Mouse (Mus musculus) lung, adult 2 months (tissue): ENCODE results near the gene Gm20388. TPM values are rescaled to one million over a fixed set of nuclear protein-coding genes. Genes with fewer than 3 reads are reported as not detected.

Source experiments
- DNase-seq: peaks from one replicate; pipeline ENCODE4 v3.0.0; 2022
- H3K4me1 ChIP-seq: fragments of 200-500 bp; 2 replicates; pipeline ENCODE4 v1.6.1; 2011; ENCODE audit warnings: low read length; ENCODE audit not compliant: control insufficient read depth, insufficient read depth
- H3K4me3 ChIP-seq: fragments of 200-500 bp; replicated peaks from 2 replicates; pipeline ENCODE3; 2011; ENCODE audit warnings: low read depth, mild to moderate bottlenecking, control low read depth, low read length; ENCODE audit errors: extremely low read depth
- CTCF ChIP-seq: fragments of 200-500 bp; IDR thresholded peaks from 2 replicates; pipeline ENCODE4 v1.5.1; 2011; ENCODE audit warnings: mild to moderate bottlenecking, low read length, control low read depth; ENCODE audit not compliant: insufficient read depth
- POLR2A ChIP-seq: fragments of 200-500 bp; IDR thresholded peaks from 2 replicates; pipeline ENCODE4 v1.6.1; 2011; ENCODE audit warnings: low read depth, mild to moderate bottlenecking, control low read depth, low read length, borderline replicate concordance; ENCODE audit errors: extremely low read depth
- WGBS: fragments of 180-500 bp; shearing (Covaris S2); methylation state at CpG from one replicate; pipeline ENCODE4 v1.1.7; 2018; 5-methylcytosine and 5-hydroxymethylcytosine counted together
- polyA plus RNA-seq: library from polyadenylated mRNA; depleted of rRNA; stranded (reverse); fragments of >200 nt; gene quantifications from 2 replicates; pipeline ENCODE4 v1.2.3, GENCODE M21; 2012

Gm20388 gene
- polyA plus RNA-seq, 1 experiment: 67.8 TPM

DNA sequence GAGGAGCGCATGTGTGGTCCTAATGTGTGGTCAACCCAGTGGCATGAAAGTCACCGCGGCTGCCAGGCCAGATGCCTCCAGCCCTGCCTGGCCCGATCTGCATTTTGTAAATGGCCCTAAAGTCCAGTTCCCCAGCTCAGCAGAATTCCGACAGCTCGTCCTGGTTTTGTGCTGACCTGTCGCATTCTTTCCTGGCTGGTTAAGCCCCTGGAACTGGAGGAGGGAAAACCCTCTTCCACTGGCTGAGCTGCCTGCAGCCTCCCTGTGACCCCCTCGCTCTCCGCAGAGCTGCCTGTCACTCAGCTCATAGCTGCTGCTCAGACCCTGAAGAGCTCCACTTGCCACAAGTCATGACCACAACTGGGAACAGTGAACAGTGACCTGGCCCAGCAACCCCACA, 1369.8 kb downstream of the Gm20388 start:
- 64% methylated on average over 9 of the region's 9 CpGs for WGBS
- TF ChIP-seq POLR2A (no peak), CTCF (no peak)

DNA sequence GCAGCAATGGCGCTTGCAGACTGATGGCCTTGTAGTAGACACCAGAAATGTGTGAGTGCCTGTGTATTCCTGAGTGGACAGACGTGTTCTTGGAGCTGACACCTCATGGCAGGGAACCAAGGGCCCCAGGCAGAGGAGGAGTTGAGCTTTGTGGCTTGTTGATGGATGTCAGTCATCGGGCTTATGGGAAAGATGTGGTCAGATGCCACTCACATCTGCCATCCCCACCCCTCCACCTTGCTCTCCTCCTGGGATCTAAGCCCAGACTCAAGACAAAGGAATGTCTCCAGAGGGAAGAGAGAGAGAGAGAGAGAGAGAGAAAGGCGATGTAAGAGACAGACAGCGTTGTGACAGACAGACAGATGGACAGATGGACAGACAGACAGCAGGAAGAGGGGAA, 1378.7 kb downstream of the Gm20388 start:
- H3K4me1 ChIP-seq: no peaks in the 10 kb centered on the region
- TF ChIP-seq CTCF: no peak
- TF ChIP-seq POLR2A: no peak
- WGBS: 81% methylated on average over 5 of the region's 5 CpGs
- no peak for DNase-seq
- no peak overlapping the region for H3K4me3 ChIP-seq

More for the DNA sequence above, 1369.8 kb downstream of the Gm20388 start:
- H3K4me3 ChIP-seq: no peak overlapping the region
- H3K4me1 ChIP-seq: no peaks in the 10 kb centered on the region
- DNase-seq: no peak

DNA sequence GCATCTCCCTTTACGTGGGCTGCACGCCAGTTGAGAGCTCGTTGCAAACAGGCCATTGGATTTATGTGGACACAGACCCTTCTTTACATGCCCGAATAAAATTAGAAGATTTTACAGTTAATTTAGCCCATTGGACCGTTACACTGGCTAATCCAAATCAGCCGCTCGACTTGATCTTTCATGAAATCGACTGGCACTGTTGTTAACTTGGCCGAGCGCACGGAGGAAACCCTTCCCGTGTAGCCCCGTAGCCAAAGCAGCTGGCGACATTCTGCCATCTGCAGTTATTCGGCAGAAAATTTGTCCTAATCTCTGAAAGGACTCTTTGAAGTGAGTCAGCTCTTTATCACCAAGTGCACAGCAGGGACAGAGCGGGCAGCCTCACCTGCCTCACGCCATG, 1379.9 kb downstream of the Gm20388 start:
- 90% methylated on average over 17 of the region's 17 CpGs for WGBS
- Histone ChIP-seq H3K4me1 (no peaks in the 10 kb centered on the region), H3K4me3 (no peak overlapping the region)
- TF ChIP-seq POLR2A: no peak
- TF ChIP-seq CTCF: no peak
- DNase-seq: no peak

DNA sequence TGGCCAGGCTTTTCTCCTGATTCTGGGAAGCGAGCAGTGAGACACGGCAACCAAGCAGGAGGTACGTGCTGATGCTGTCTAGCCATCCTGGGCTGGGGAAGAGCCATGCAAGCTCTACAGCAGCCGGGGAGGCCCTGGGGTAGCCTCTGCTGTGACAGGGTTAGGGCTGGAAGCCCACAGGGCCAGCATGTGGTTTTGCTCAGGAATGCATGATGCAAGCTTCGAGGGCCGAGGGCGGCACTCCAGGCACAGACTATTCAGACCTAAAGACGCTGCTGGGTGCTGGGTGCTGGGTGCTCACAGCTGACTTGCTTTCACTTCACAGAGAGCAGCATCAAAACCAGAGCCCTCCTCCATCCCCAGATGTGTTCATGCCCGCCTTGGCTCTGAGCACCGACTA, 1382.8 kb downstream of the Gm20388 start:
- no peaks in the 10 kb centered on the region for H3K4me1 ChIP-seq
- H3K4me3 ChIP-seq: no peak overlapping the region
- DNase-seq: no peak
- TF ChIP-seq CTCF (no peak), POLR2A (no peak)
- WGBS: 84% methylated on average over 10 of the region's 10 CpGs

DNA sequence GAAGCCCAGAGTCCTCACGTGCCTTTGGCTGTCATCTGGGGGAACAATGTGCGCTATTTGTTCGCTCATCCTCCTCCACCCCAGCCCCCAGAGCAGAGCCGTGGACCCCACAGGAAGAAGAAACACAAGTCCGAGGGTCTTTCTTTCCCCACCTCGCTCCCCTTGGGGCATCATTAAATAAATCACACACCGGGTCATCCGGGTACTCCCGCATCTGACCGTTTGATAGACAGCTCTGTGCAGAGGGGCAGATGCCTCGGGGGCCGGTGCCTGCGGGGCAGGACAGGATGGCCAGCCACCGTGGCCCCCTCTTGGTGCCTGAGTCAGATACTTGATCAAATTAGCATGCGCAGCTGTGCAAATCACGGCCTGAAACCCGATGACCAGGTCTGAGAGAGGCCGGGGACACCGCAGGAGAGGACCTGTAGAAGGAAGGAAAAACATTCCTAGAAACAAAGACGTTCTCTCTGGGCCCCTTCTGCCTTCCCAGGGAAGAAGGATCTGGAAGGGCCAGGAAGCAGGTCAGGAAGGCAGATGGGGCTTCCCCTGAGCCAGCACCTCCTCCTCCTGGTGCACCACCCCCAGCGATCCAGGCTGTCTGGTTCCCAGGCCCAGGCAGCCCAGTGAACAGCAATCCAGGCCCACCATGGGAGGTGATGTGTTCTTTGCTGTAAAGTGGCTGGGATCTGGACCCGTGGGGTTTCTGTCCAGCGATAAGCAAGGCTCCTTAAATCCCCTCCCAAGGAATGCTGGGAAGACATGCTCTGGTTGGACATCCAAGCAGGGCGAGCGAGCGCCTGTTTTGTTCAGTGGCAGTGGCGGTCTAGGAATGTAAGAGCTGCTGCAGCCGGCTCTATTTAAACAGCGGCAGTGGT, 1383.8 kb downstream of the Gm20388 start:
- 43% methylated on average over 29 of the region's 29 CpGs for whole genome bisulfite sequencing
- DNase-seq: no peak
- Histone ChIP-seq H3K4me1 (no peaks in the 10 kb centered on the region), H3K4me3 (no peak overlapping the region)
- TF ChIP-seq CTCF (no peak), POLR2A (no peak)

DNA sequence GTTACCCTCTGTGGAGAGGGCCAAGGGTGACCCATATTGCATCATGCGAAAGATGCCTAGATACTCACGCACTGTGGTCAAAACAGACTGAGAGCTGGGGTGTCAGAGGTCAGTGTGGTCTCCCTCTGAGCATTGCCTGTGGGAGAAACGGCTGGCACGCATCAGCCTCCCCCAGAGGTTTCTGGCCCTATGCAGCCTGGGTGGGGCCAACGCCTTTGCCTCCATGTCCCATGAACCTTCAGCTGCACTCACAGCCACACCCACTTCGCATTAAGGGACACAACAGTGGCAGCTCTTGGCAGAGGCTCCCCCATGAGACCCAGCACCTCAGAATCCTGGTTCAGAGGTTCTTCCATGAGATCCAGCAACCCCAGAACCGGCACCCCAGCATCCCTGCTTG, 1385.4 kb downstream of the Gm20388 start:
- no peak for DNase-seq
- Histone ChIP-seq H3K4me1 (no peaks in the 10 kb centered on the region), H3K4me3 (no peak overlapping the region)
- TF ChIP-seq CTCF (no peak), POLR2A (no peak)
- WGBS: 81% methylated on average over 7 of the region's 7 CpGs

DNA sequence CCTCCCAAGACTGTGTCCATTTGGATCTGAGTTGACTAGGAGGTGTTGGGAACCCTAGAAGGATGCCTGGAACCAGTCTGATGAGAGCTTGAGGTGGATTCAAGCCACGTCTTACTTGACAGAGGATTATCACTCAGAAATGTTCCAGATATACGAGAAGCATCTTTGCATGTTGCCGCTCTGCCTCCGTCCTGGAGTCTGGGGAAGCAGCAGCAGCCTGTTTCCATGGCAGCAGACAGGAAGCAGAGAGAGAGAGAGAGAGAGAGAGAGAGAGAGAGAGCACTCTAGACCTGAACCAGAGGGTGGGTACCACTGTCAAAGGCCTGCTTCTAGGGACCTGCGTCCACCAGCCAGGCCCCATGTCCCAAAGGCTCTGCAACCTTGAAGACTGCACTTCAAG, 1386.0 kb downstream of the Gm20388 start:
- WGBS: 87% methylated on average over 5 of the region's 5 CpGs
- Histone ChIP-seq H3K4me3 (no peak overlapping the region), H3K4me1 (no peaks in the 10 kb centered on the region)
- DNase-seq: no peak
- no peak for TF ChIP-seq POLR2A
- TF ChIP-seq CTCF: no peak

DNA sequence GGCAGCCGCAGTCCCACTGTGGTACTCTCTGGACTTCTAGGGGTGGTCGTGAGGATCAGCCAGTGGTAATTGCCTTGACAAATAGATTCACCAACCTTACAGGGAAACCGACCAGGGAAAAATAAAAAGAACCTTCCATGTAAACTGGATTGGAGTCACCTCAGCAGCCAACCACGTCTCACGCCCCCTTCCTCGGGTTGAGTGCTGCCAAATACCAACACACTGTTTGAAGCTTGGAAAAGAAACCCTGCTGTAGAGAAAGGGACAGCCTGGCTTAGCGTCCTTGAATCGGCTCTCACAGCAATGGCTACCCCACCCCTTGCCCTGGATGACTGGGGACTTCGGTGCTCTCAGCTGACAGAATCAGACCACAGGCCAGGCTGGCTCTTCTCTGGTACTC, 1386.7 kb downstream of the Gm20388 start:
- 78% methylated on average over 9 of the region's 9 CpGs for WGBS
- no peaks in the 10 kb centered on the region for H3K4me1 ChIP-seq
- no peak for DNase-seq
- TF ChIP-seq CTCF: no peak
- no peak for TF ChIP-seq POLR2A
- no peak overlapping the region for H3K4me3 ChIP-seq

DNA sequence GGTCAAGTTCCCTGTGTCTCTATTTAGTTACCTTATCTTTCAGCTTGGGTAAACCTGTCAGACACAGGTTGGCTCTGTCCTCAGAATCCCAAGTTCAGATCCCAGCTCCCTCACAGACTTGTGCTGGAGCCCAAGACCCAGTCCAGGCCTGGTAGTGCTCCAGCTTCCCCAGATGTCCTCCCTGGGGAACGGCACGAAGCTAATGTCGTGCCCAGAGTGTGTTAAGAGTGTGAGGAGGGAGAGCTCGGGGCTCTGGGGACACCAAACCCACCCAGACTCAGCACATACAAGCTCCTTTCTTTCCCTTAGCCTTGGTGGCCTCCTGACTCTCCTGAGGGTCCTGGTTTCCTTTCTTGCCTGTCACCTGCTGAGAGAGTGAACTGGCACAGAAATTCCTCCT, 1389.4 kb downstream of the Gm20388 start:
- WGBS: 71% methylated on average over 4 of the region's 4 CpGs
- no peaks in the 10 kb centered on the region for H3K4me1 ChIP-seq
- no peak for DNase-seq
- H3K4me3 ChIP-seq: no peak overlapping the region
- TF ChIP-seq POLR2A (no peak), CTCF (no peak)
